Mouse (Mus musculus) stomach, embryonic 16.5 days (tissue): ENCODE measurements around the gene Stk10. TPM values are rescaled to one million over a fixed set of nuclear protein-coding genes. Genes with fewer than 3 reads are reported as not detected.
"Not testable (repeated sequence)": the region's sequence is repeated elsewhere in the genome, so short reads cannot be mapped to it uniquely, and the experiment has no call there.

ENCODE experiments used
- ATAC-seq: fragments of 200-750 bp; cut with Nextera tagmentation; 2 replicates; pipeline ENCODE4 v1.8.0; 2017; ENCODE audit warnings: moderate number of reproducible peaks, moderate TSS enrichment; ENCODE audit not compliant: insufficient read depth, low FRiP score
- H3K27ac ChIP-seq: fragments of 300-500 bp; sonication (generic); 2 replicates; pipeline ENCODE4 v1.5.1; 2014; ENCODE audit warnings: low read length
- H3K27me3 ChIP-seq: fragments of 300-500 bp; sonication (generic); 2 replicates; pipeline ENCODE4 v1.6.1; 2014; ENCODE audit warnings: low read length, control low read depth, mixed read lengths; ENCODE audit not compliant: control insufficient read depth, insufficient read depth
- H3K36me3 ChIP-seq: fragments of 300-500 bp; sonication (generic); 2 replicates; pipeline ENCODE4 v1.6.1; 2014; ENCODE audit warnings: low read length; ENCODE audit not compliant: control insufficient read depth, insufficient read depth
- H3K4me1 ChIP-seq: fragments of 300-500 bp; sonication (generic); 2 replicates; pipeline ENCODE4 v1.6.1; 2014; ENCODE audit warnings: low read length, control low read depth, mixed read lengths; ENCODE audit not compliant: control insufficient read depth, insufficient read depth
- H3K4me2 ChIP-seq: fragments of 300-500 bp; sonication (generic); 2 replicates; pipeline ENCODE4 v1.6.1; 2014; ENCODE audit warnings: low read depth, low read length, mixed read lengths
- H3K4me3 ChIP-seq: fragments of 300-500 bp; sonication (generic); replicated peaks from 2 replicates; pipeline ENCODE4 v1.5.1; 2014; ENCODE audit warnings: mild to moderate bottlenecking, low read length
- H3K9ac ChIP-seq: fragments of 300-500 bp; sonication (generic); 2 replicates; pipeline ENCODE4 v1.6.1; 2014; ENCODE audit warnings: low read length
- H3K9me3 ChIP-seq: fragments of 300-500 bp; sonication (generic); replicated peaks from 2 replicates; pipeline ENCODE4 v1.6.1; 2016; ENCODE audit warnings: low read length, control low read depth; ENCODE audit not compliant: control insufficient read depth
- WGBS: fragments of 180-500 bp; shearing (Covaris S2); extraction: QIAGEN DNeasy Blood & Tissue Kit; methylation state at CpG from one replicate; pipeline ENCODE4 v1.1.7; 2014; 5-methylcytosine and 5-hydroxymethylcytosine counted together
- polyA plus RNA-seq: library from polyadenylated mRNA; unstranded; fragments of >200 nt; fragmentation: Nextera tagmentation; extraction: Ambion mirVana; gene quantifications from 2 replicates; pipeline ENCODE4 v1.2.1, GENCODE M21; 2015

Stk10 gene
- polyA plus RNA-seq, 1 experiment from 2014 or later, result 4.2 TPM

DNA sequence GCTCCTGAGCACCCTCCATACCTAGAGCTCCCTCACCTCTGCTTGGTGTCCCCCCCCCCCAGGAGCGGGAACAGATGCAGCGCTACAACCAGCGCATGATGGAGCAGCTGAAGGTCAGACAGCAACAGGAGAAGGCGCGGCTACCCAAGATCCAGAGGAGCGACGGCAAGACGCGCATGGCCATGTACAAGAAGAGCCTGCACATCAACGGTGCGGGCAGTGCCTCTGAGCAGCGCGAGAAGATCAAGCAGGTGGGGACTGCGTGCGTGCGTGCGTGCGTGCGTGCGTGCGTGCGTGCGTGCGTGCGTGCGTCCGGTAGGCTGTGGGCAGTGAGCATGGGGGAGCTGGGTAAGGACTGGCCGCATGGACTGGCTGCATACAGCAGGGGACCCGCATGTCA lies 81.4 kb downstream of the Stk10 start:
- Histone ChIP-seq H3K9ac (no peak overlapping the region), H3K27me3 (no peaks in the 10 kb centered on the region), H3K36me3 (no peaks in the 10 kb centered on the region; the same call in 1 of the 2 replicates), H3K4me1 (peaks cover 11% of the 10 kb centered on the region), H3K27ac (no peak overlapping the region), H3K9me3 (no peaks in the 10 kb centered on the region), H3K4me2 (no peak overlapping the region), H3K4me3 (no peak overlapping the region)
- WGBS, result 95% methylated on average over 29 of the region's 29 CpGs
- no peak for ATAC-seq

DNA sequence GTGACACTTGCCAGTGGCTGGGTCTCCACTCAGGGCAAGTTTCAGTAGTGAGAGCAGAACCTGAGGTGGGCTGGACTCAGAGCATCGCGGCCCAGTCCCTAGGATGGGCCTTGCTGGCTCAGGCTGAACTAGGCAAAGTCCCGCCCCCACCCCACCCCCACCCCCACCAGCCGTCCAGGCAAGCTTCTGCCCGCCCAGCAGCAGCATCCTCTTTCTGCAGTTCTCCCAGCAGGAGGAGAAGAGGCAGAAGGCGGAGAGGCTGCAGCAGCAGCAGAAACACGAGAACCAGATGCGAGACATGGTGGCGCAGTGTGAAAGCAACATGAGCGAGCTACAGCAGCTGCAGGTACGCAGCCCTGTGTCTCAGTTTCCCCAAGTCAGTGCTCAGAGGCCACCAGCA lies 82.5 kb downstream of the Stk10 start:
- H3K4me3 ChIP-seq, result no peak overlapping the region
- WGBS, result 26% methylated on average over 11 of the region's 11 CpGs
- peaks cover 18% of the 10 kb centered on the region for H3K4me1 ChIP-seq
- H3K9ac ChIP-seq, result peak overlapping the region; percentile 50; the same call in 1 of the 2 replicates
- ATAC-seq, result no peak
- no peaks in the 10 kb centered on the region; the same call in 1 of the 2 replicates for H3K36me3 ChIP-seq
- H3K27me3 ChIP-seq, result no peaks in the 10 kb centered on the region
- H3K9me3 ChIP-seq, result no peaks in the 10 kb centered on the region
- H3K4me2 ChIP-seq, result no peak overlapping the region
- no peak overlapping the region for H3K27ac ChIP-seq

DNA sequence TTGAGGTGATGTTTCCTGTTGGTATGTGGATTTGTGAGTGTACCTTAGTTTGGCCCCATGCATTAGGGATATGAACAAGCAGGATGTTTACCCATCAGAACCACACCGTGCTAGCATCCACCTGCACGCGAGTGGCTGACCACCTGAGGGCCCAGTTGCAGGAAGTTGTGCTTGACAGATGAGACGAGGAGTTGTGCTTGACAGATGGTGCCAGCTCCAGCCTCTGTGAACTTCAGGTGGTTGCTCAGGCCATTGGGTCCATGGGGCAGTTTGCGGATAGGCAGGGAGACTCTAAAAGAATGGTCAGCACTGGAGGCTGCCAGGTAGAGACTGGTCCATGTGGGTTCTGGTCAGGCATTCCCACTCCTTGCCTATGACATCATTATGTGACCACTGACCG lies 83.0 kb downstream of the Stk10 start:
- Histone ChIP-seq H3K4me3 (no peak overlapping the region), H3K4me1 (peaks cover 18% of the 10 kb centered on the region), H3K27me3 (no peaks in the 10 kb centered on the region), H3K9me3 (no peaks in the 10 kb centered on the region), H3K4me2 (no peak overlapping the region), H3K9ac (peak overlapping the region; percentile 20; the same call in 1 of the 2 replicates), H3K36me3 (no peaks in the 10 kb centered on the region; the same call in 1 of the 2 replicates), H3K27ac (no peak overlapping the region)
- 62% methylated on average over 6 of the region's 6 CpGs for WGBS
- no peak for ATAC-seq

DNA sequence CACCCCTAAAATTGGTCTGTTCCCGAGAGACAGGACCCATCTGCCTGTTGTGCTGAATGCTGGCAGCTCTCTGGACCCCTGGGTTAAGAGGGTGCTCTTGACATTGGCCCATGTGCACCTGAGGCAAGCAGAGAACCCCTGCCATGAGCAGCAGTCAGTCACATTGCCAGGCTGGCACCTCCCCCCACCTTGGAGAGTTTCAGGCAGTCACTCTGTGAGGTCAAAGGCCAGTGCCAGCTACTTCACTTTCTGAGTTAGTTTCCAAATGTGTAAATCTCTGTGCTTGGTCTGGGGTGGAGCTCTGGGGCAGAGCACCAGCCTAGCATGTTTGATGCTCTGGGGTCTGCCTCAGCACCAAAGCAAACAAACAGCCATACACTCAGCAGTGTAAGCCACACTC lies 84.9 kb downstream of the Stk10 start:
- 88% methylated on average over 1 of the region's 1 CpGs for WGBS
- Histone ChIP-seq H3K4me1 (peaks cover 18% of the 10 kb centered on the region), H3K9me3 (no peaks in the 10 kb centered on the region), H3K27ac (no peak overlapping the region), H3K4me2 (no peak overlapping the region), H3K9ac (no peak overlapping the region), H3K27me3 (no peaks in the 10 kb centered on the region), H3K4me3 (no peak overlapping the region), H3K36me3 (no peaks in the 10 kb centered on the region)
- ATAC-seq, result no peak

DNA sequence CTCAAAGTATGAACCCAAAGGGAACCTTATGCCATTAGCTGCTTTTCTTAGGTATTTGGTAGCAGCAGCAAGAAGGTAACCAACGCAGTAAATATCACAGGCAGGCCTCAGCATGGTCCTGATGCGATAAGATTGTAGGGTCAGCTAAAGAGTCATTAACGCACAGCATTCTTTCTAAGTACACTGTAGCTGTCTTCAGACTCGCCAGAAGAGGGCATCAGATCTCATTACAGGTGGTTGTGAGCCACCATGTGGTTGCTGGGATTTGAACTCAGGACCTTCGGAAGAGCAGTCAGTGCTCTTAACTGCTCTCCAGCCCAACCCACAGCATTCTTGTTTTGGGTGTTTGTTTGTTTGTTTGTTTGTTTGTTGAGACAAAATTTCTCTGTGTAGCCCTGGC lies 85.5 kb downstream of the Stk10 start:
- not testable (repeated sequence) for H3K27me3 ChIP-seq, H3K4me3 ChIP-seq, H3K4me2 ChIP-seq, H3K36me3 ChIP-seq, H3K9me3 ChIP-seq, H3K9ac ChIP-seq, ATAC-seq
- Histone ChIP-seq H3K27ac (peak overlapping the region; percentile 81; the same call in 1 of the 2 replicates), H3K4me1 (peaks cover 18% of the 10 kb centered on the region)
- WGBS, result 74% methylated on average over 5 of the region's 5 CpGs

DNA sequence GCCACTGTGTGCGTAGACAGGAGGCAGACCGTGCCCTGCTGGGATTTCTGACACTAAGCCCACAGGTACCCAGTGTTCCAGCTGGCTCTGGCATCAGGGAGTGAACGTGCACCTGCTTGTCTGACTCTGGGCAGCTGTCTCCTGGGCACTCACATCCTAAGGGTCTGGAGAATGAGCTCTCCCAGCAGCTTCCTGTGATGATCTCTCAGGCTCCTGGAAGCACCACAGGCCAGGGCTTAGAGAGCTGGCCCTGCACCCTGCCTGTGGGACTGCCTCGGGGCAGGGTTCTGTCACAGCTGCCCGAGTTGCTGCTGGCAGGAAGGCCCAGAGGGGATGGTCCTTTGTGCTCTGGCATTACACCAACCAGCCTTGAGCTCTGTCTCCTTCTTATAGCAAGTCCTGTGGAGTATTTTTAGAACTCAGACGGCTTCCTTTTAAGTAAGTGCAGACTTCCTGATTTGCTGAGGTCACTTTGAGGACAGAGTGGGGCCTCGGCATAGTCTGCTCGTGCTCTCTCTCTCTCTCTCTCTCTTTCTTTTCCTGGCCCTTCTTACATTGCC lies 86.2 kb downstream of the Stk10 start:
- Histone ChIP-seq H3K4me3 (no peak overlapping the region), H3K36me3 (no peaks in the 10 kb centered on the region), H3K9me3 (no peaks in the 10 kb centered on the region), H3K27ac (peak overlapping the region; percentile 81), H3K9ac (no peak overlapping the region), H3K4me2 (no peak overlapping the region), H3K4me1 (peaks cover 18% of the 10 kb centered on the region), H3K27me3 (no peaks in the 10 kb centered on the region)
- ATAC-seq, result peak; percentile 81
- WGBS, result 28% methylated on average over 8 of the region's 8 CpGs

DNA sequence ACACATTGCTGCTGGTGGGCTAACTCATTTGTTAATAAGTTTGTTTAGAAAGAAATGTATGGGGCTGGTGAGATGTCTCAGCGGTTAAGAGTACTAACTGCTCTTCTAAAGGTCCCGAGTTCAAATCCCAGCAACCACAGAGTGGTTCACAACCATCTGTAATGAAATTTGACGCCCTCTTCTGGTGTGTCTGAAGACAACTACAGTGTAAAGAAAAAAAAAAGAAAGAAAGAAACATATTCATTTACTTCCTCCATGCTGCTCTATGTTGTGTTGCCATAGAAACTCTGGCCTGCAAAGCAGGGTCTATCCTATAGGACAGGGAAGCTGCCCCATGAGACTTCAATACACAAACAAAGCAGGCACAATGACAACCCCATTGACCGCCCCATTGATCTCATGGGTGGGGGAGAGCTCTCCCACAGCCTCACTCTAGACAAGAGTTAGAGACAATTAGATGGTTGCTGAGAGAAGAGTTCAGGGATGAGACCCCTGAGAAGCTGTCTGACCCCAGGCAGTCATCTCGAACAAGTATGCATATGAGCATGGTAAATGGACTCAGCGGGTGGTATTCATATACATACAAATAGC lies 86.9 kb downstream of the Stk10 start:
- Histone ChIP-seq H3K27ac (peak overlapping the region; percentile 81), H3K27me3 (no peaks in the 10 kb centered on the region), H3K4me3 (no peak overlapping the region), H3K36me3 (no peaks in the 10 kb centered on the region), H3K4me1 (peaks cover 18% of the 10 kb centered on the region), H3K9ac (no peak overlapping the region), H3K9me3 (no peaks in the 10 kb centered on the region), H3K4me2 (no peak overlapping the region)
- 63% methylated on average over 6 of the region's 6 CpGs for WGBS
- ATAC-seq, result no peak

DNA sequence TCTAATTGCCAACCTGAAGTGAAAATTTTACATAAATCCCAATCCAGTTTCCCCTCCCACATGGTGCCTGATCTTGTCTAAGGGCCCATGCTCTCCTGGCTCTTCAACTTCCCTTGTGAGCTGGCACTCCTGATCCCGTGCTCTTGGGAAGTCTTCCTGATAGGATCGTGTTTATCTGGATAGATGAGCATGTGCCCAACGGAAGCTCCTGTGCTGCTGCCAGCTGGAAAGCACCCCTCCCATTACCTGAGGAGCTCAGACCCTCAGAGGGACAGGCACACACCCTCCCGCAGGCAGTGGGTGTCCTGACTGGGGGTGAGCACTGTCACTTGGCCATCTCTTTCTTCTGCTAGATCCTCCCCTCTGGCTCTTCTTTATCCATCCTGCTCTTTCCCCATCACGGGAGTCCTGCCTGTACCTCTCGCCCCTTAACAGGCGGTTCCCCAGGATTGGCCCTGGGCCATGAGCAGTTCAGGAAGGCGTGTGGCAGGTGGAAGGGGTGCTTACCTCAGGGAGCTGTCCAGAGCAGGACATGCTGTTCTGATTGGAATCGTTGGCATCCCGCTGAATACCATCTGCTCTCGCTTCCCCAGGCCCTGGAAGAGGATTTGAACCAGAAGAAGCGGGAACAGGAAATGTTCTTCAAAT lies 88.8 kb downstream of the Stk10 start:
- no peak overlapping the region for H3K4me2 ChIP-seq
- no peak overlapping the region for H3K4me3 ChIP-seq
- WGBS, result 77% methylated on average over 12 of the region's 12 CpGs
- H3K27me3 ChIP-seq, result no peaks in the 10 kb centered on the region
- H3K9ac ChIP-seq, result no peak overlapping the region
- H3K27ac ChIP-seq, result no peak overlapping the region
- H3K4me1 ChIP-seq, result peaks cover 16% of the 10 kb centered on the region
- no peaks in the 10 kb centered on the region for H3K9me3 ChIP-seq
- no peaks in the 10 kb centered on the region for H3K36me3 ChIP-seq
- no peak for ATAC-seq

DNA sequence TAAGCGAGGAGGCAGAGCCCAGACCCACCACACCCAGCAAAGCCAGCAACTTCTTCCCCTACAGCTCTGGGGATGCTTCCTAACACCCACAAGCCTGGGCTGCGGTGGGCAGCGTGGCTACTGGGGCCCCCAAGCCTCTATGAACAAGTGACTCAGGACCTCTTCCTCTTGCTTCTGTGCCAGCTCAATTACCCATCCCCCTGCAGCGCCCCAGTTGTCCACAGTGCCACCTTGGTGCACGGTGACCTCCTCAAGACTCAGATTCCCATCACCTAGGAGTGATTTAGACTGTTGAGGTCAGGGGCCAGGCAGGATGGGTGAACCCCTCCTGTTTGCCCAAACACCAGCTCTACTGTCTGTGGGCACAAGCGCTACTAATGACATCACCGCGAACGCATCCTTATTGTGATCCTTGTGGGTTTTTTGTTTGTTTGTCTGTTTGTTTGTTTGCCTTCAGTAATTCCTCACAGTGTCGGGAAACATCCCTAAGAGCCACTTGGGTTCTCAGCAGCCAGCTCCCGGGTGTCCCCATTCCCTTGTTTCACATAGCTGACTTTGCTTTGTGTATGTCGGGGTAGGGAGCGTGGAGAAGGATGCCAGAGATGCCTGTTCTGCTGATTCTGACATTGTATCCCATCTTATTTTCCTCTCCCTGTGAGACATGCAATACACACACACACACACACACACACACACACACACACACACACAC lies 89.5 kb downstream of the Stk10 start:
- H3K4me3 ChIP-seq, result no peak overlapping the region
- no peaks in the 10 kb centered on the region for H3K27me3 ChIP-seq
- H3K4me2 ChIP-seq, result no peak overlapping the region
- H3K9ac ChIP-seq, result no peak overlapping the region
- H3K9me3 ChIP-seq, result no peaks in the 10 kb centered on the region
- ATAC-seq, result no peak
- WGBS, result 89% methylated on average over 13 of the region's 13 CpGs
- no peaks in the 10 kb centered on the region for H3K36me3 ChIP-seq
- H3K4me1 ChIP-seq, result peaks cover 16% of the 10 kb centered on the region
- H3K27ac ChIP-seq, result no peak overlapping the region
